8 mouse cellular contexts compared by ENCODE assay signal in the genomic region with DNA sequence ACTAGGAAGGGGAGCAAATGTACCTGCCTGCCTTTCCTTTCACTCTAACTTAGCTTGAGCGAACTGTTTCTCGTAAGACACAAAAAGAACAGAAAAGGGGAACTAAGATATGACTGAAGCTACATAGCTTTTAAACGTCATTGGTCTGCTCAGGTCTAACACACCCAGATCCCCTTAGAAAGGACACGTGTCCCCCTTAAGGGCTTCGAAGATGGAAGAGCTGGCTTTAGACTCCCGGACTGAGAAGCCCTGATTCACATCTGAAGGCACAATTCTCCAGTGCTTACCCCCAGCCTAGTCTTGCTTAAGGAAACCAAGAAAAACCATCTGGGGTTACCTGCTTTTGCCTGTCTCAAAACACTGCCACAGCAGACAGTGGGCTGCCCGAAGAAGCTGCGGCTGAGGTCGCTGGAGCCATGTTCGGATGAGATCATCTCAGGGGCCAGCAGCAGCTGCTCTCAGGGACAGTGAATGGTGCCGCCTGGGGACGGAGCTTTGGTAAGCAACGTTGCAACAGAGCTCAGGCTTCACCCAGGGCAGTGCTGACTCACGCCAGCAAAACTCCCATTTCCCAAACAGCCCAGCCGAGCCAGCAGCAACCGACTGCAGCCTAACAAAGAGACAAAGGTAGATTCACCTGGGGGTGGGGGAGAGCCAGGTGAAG. TPM values are rescaled to one million over a fixed set of nuclear protein-coding genes. Genes with fewer than 3 reads are reported as not detected.
DNase-seq lines count a peak whose midpoint lies in the region; ATAC-seq and TF ChIP-seq lines count a peak whose summit lies in the region.

No protein-coding gene starts in this region.

- H3K4me3 ChIP-seq in kidney, adult 2 months (ENCODE audit: insufficient read depth, low read depth, low read length): no peak overlapping the region
- H3K4me3 ChIP-seq in intestine, embryonic 16.5 days (ENCODE audit: low read length): peak overlapping the region; percentile 25; the same call in 1 of the 2 replicates
- H3K4me3 ChIP-seq in liver, embryonic 11.5 days (ENCODE audit: low read depth, low read length): peak overlapping the region; percentile 47

- 35% methylated on average over 16 of the region's 16 CpGs for WGBS in kidney, adult 2 months
- WGBS in intestine, embryonic 16.5 days: 23% methylated on average over 16 of the region's 16 CpGs
- whole genome bisulfite sequencing in liver, embryonic 11.5 days: 13% methylated on average over 16 of the region's 16 CpGs

- peak overlapping the region; percentile 34 for H3K4me2 ChIP-seq in intestine, embryonic 16.5 days (ENCODE audit: low read depth, low read length)
- peak overlapping the region; percentile 92 for H3K4me2 ChIP-seq in liver, embryonic 11.5 days

- no peaks in the 10 kb centered on the region for H3K9me3 ChIP-seq in intestine, embryonic 16.5 days (ENCODE audit: control insufficient read depth, low read length)
- no peaks in the 10 kb centered on the region for H3K9me3 ChIP-seq in liver, embryonic 11.5 days (ENCODE audit: control insufficient read depth, low read length)

- peak overlapping the region; percentile 46; the same call in 1 of the 2 replicates for H3K27ac ChIP-seq in kidney, adult 2 months (ENCODE audit: insufficient read depth, low read depth, low read length)
- H3K27ac ChIP-seq in intestine, embryonic 16.5 days (ENCODE audit: low read length): no peak overlapping the region
- H3K27ac ChIP-seq in liver, embryonic 11.5 days (ENCODE audit: low read depth, low read length): peak overlapping the region; percentile 98

- TF ChIP-seq POLR2A in kidney, adult 2 months (IDR thresholded peaks at IDR 0.05; ENCODE audit: low read depth, low read length): no peak

- DNase-seq in kidney, adult 2 months: peak; percentile 60
- no peak for DNase-seq in kidney, adult 8-10 months
- peak; percentile 79 for DNase-seq in embryo, embryonic 10 days (ENCODE audit: low spot score)
- peak; percentile 55 to 63 for DNase-seq in gastrocnemius, postnatal 36 days
- DNase-seq in liver, embryonic 11.5 days (ENCODE audit: low spot score): no peak
- DNase-seq in monocyte, adult 2 months (ENCODE audit: low read depth in 1 of 2, low spot score in 2 of 2): peak; percentile 59 to 60
- DNase-seq in spleen, postnatal 4 days (ENCODE audit: low spot score in 2 of 2): peak; percentile 83 to 89

- H3K9ac ChIP-seq in intestine, embryonic 16.5 days (ENCODE audit: low read depth, low read length): peak overlapping the region; percentile 46
- peak overlapping the region; percentile 69 for H3K9ac ChIP-seq in liver, embryonic 11.5 days (ENCODE audit: low read depth, low read length)

- H3K27me3 ChIP-seq in kidney, adult 2 months (replicated peaks; ENCODE audit: control insufficient read depth, insufficient read depth, low read length): no peaks in the 10 kb centered on the region
- H3K27me3 ChIP-seq in intestine, embryonic 16.5 days (replicated peaks; ENCODE audit: control insufficient read depth, insufficient read depth, low read length): no peaks in the 10 kb centered on the region
- no peaks in the 10 kb centered on the region for H3K27me3 ChIP-seq in liver, embryonic 11.5 days (replicated peaks; ENCODE audit: control insufficient read depth, insufficient read depth, low read length)

- peak; percentile 96 for ATAC-seq in intestine, embryonic 16.5 days
- ATAC-seq in liver, embryonic 11.5 days (replicated peaks; ENCODE audit: low FRiP score): peak; percentile 82

- H3K4me1 ChIP-seq in kidney, adult 2 months (ENCODE audit: control insufficient read depth, insufficient read depth, low read length): peaks cover 26% of the 10 kb centered on the region; the same call in 1 of the 2 replicates
- peaks cover 12% of the 10 kb centered on the region for H3K4me1 ChIP-seq in intestine, embryonic 16.5 days (ENCODE audit: control insufficient read depth, insufficient read depth, low read length)
- peaks cover 62% of the 10 kb centered on the region for H3K4me1 ChIP-seq in liver, embryonic 11.5 days (replicated peaks; ENCODE audit: control insufficient read depth, insufficient read depth, low read length)

- intact Hi-C loops in gastrocnemius, postnatal 36 days (cut with DNase I): no loop called here

- peak; percentile 39 for TF ChIP-seq CTCF in kidney, adult 2 months (conservative IDR thresholded peaks at IDR 0.05; ENCODE audit: insufficient read depth, insufficient read length, low read depth, low read length)

- H3K36me3 ChIP-seq in kidney, adult 2 months (ENCODE audit: control insufficient read depth, insufficient read depth, low read length): no peaks in the 10 kb centered on the region
- no peaks in the 10 kb centered on the region for H3K36me3 ChIP-seq in intestine, embryonic 16.5 days (ENCODE audit: control insufficient read depth, insufficient read depth, low read length)
- H3K36me3 ChIP-seq in liver, embryonic 11.5 days (ENCODE audit: control insufficient read depth, insufficient read depth, low read length): peaks cover 5% of the 10 kb centered on the region; the same call in 1 of the 2 replicates

RNA-seq across cellular contexts. Expression of gene Rffl, which starts 25.5 kb away (rescaled TPM):
- 15.3 and 19.4 TPM in 2 replicates for polyA plus RNA-seq in kidney, adult 2 months (2012; rRNA removed)
- total RNA-seq in gastrocnemius, postnatal 36 days (2021): 1 to 10 TPM; 5.6 to 9.7 TPM
- 13.1 and 13.6 TPM in 2 replicates for polyA plus RNA-seq in intestine, embryonic 16.5 days (2015; fragmentation: Nextera tagmentation; extraction: Ambion mirVana)
- polyA plus RNA-seq in liver, embryonic 11.5 days (2014; fragmentation: Nextera tagmentation; extraction: Ambion mirVana): 27.5 and 29.7 TPM in 2 replicates

RNA-seq across cellular contexts. Expression of gene Rad51d, which starts 44.9 kb away (rescaled TPM):
- polyA plus RNA-seq in kidney, adult 2 months (2012; rRNA removed): 13.7 and 15.7 TPM in 2 replicates
- 1 to 10 TPM; 2.9 to 4.0 TPM for total RNA-seq in gastrocnemius, postnatal 36 days (2021)
- polyA plus RNA-seq in intestine, embryonic 16.5 days (2015; fragmentation: Nextera tagmentation; extraction: Ambion mirVana): 13.9 and 15.0 TPM in 2 replicates
- polyA plus RNA-seq in liver, embryonic 11.5 days (2014; fragmentation: Nextera tagmentation; extraction: Ambion mirVana): 14.4 and 14.8 TPM in 2 replicates

RNA-seq across cellular contexts. Expression of gene Fndc8, which starts 46.4 kb away (rescaled TPM):
- polyA plus RNA-seq in kidney, adult 2 months (2012; rRNA removed): 0.13 and 0.19 TPM in 2 replicates
- not detected for total RNA-seq in gastrocnemius, postnatal 36 days (2021)
- polyA plus RNA-seq in intestine, embryonic 16.5 days (2015; fragmentation: Nextera tagmentation; extraction: Ambion mirVana): 0.16 and 0.23 TPM in 2 replicates
- 0.13 and 0.15 TPM in 2 replicates for polyA plus RNA-seq in liver, embryonic 11.5 days (2014; fragmentation: Nextera tagmentation; extraction: Ambion mirVana)

Comparison
In these comparisons a context has a peak if more than half of its experiments do, and no peak if none do; other contexts are left out.
1. DNase-seq: peak in kidney, adult 2 months (single experiment), embryo, embryonic 10 days (single experiment), gastrocnemius, postnatal 36 days (2 of 2), monocyte, adult 2 months (2 of 2) and spleen, postnatal 4 days (2 of 2); none in kidney, adult 8-10 months (0 of 2) and liver, embryonic 11.5 days (single experiment).